Mouse (Mus musculus): ENCODE measurements around the gene Gm49384. TPM values are rescaled to one million over a fixed set of nuclear protein-coding genes. Genes with fewer than 3 reads are reported as not detected.
A peak's percentile ranks its signal among the peaks of the same experiment; 100 is the strongest.

Gm49384 gene
- polyA plus RNA-seq, 1 experiment from 2014 or later = 16.2 TPM

DNA sequence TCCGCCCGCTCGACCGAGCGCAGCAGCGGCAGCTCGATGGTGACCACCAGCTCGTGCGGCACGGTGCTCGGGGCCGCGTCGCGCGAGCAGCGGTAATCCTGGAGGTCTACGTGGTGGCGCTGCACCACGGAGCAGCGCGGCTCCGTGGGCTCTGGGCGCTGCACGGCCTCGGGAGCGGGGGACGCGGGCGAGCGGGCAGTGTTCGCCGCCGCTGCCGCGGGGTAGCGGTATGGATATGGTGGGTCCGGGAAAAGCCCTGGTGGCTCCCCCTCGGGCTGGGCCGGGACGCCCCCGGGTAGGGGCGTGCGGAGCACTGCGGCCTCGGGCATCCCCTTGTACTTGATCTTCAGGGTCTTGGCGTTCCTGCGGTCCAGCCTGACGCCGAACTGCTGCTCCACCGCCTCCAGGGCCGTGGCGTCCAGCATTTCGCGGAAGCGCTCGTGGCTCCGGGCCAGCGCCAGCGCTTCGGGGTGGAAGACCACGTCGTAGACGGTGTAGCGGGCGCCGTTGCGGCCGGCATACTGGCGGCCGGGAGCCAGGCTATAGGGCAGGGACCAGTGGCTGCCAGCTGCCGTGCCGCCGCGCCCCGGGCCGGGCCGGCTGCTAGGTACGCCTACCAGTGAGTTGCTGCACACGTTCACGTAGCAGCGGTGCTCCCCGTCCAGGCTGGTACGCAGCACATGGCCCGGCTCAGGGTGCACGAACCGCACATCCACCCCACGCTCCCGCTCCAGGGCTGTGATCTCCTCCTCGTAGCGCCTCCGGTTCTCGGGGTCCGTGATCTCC, 6.5 kb downstream of the Gm49384 start:
- WGBS = under 1% methylated on average over 92 of the region's 94 CpGs
- Histone ChIP-seq H3K27ac (peak overlapping the region; percentile 94), H3K27me3 (no peaks in the 10 kb centered on the region), H3K4me3 (peak overlapping the region; percentile 86), H3K9ac (peak overlapping the region; percentile 90), H3K4me2 (peak overlapping the region; percentile 95), H3K36me3 (peaks cover 18% of the 10 kb centered on the region; the same call in 1 of the 2 replicates), H3K9me3 (no peaks in the 10 kb centered on the region), H3K4me1 (replicated peaks) (peaks cover 29% of the 10 kb centered on the region)
- ATAC-seq (ENCODE audit: low FRiP score) = peak; percentile 82

DNA sequence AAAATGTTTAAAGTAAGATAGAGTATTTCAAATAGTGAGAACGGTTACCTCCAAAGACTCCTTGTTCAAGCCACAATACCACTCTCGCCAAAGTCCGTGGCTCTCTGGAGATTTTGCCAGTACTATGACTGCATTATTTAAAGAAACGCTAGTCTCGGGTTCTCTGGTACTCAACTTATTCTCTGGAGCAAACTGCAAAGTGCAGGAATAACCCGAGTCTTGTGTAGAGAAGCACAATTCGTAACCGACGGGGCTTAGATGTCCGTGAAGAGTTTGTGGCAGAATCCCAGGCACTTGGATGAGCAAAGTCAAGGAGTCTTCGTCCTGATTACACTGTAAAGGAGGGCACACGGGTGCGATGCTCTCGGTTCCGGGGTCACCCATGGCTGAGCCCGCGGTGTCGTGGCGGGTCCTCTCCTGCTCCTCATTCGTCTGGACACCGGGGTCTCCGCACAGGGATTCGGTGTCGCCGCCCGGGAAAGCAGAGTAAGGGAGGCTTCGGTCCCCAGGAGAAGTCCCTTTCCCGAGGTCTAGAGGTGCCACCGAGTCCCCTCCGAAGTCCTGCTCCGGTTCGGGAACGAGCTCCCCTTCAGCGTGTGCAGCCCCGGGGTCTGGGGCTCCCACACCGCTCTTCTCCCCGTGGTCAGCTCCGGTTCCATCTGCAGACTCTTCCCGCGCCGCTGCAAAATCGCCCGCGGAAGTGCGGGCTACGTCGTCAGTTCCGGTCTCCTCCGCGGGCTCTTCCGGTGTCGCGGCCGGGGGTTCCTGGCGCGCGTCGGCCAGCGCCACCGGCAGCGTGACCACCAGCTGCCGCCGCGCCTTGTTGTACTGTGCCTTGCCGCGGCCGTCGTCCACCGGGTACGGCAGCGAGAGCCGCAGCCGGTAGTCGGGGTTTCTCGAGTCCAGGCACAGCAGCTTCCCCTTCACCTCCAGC, 7.4 kb downstream of the Gm49384 start, which contains the start of gene Gm49383:
Gene Gm49383, minus strand, starts transcription at position 661 of the 934 bp plus-strand sequence.
- under 1% methylated on average over 75 of the region's 75 CpGs for WGBS
- Histone ChIP-seq H3K9me3 (no peaks in the 10 kb centered on the region), H3K36me3 (peaks cover 11% of the 10 kb centered on the region; the same call in 1 of the 2 replicates), H3K4me3 (peak within 1 kb of the TSS; percentile 86), H3K9ac (peak within 1 kb of the TSS; percentile 90), H3K27ac (peak within 1 kb of the TSS; percentile 94), H3K4me2 (peak within 1 kb of the TSS; percentile 95), H3K27me3 (no peaks in the 10 kb centered on the region), H3K4me1 (replicated peaks) (peaks cover 29% of the 10 kb centered on the region)
- peak; percentile 87 for ATAC-seq (ENCODE audit: low FRiP score)

DNA sequence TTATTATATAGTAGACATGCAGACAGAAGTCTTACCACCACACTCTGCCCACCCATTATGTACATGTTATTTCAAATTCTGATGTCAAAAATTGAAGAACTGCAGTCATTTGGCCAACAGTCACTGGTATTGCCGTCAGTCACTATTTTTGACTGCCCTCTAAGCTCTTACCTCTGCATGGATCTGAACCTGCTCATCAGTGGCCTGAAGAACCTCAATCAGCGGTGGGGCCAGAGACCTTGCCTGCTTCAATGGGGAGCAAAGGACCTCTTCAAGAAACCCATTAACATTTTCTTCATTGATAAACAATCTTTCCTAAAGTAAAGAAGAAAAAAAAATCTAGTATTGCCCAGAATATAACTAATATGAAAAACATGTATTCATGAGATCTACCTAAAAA, 11.4 kb downstream of the Gm49384 start:
- peaks cover 17% of the 10 kb centered on the region for H3K4me1 ChIP-seq (replicated peaks)
- 92% methylated on average over 2 of the region's 2 CpGs for WGBS
- no peak overlapping the region for H3K9ac ChIP-seq
- H3K27ac ChIP-seq = no peak overlapping the region
- H3K36me3 ChIP-seq = peaks cover 22% of the 10 kb centered on the region
- H3K27me3 ChIP-seq = no peaks in the 10 kb centered on the region
- no peak overlapping the region for H3K4me2 ChIP-seq
- no peak overlapping the region for H3K4me3 ChIP-seq
- no peaks in the 10 kb centered on the region for H3K9me3 ChIP-seq
- no peak for ATAC-seq (ENCODE audit: low FRiP score)

DNA sequence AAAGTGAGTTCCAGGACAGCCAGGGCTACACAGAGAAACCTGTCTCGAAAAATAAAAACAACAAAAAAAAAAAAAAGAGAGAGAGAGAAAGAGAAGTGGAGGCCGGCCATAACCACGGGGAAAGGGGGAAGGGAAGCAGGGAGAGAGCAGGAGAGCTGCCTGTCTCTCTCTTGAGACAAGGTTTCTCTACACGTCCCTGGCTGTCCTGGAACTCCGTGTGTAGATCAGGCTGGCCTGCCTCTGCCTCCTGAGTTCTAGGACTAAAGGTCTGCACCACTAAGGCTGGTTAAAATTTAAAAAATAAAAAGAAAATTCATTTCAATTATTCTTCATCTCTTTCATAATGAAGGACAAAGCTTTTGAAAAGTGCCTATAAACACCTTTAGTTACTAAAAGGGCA, 12.7 kb downstream of the Gm49384 start:
- ATAC-seq (ENCODE audit: low FRiP score) = no peak
- peaks cover 22% of the 10 kb centered on the region for H3K36me3 ChIP-seq
- peaks cover 25% of the 10 kb centered on the region for H3K4me1 ChIP-seq (replicated peaks)
- H3K27ac ChIP-seq = no peak overlapping the region
- no peaks in the 10 kb centered on the region for H3K27me3 ChIP-seq
- 91% methylated on average over 5 of the region's 5 CpGs for WGBS
- no peaks in the 10 kb centered on the region for H3K9me3 ChIP-seq
- H3K4me2 ChIP-seq = no peak overlapping the region
- H3K9ac ChIP-seq = no peak overlapping the region
- no peak overlapping the region for H3K4me3 ChIP-seq

DNA sequence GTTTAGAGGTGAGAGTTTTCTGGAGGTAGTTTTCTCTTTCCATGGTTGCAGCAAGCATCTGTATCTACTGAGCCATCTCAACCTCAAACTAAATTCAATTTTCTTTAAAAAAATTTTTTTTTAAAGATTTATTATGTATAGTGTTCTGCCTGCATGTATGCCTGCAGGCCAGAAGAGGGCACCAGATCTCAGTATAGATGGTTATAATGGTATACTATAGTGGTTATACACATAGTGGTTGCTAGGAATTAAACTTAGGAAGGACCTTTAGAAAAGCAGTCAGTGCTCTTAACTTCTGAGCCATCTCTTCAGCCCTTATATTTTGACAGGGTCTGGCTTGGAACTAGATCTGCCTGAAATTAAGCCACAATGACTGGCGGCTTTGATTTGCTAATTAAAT, 13.5 kb downstream of the Gm49384 start:
- no peak for ATAC-seq (ENCODE audit: low FRiP score)
- WGBS = 100% methylated on average over 1 of the region's 1 CpGs
- H3K27me3 ChIP-seq = no peaks in the 10 kb centered on the region

DNA sequence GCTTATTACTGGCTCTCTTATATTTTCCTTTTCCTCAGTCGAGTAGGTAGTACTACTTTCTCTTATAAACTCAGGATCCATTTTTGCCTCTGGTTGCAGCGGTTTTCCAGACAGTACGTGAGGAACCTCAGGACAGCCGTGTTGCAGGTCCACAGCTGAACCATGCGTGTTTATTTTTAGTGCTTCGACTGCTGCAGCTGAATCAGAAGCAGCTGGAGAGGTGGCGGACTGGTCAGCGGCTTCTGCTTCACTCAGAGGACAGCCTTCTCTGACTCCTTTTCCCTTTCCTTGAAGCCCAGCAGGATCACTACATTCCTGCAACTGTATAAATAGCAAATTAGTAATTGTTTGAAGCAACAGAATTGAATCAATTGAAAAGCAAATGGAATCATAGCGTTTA, 14.0 kb downstream of the Gm49384 start:
- Histone ChIP-seq H3K9me3 (no peaks in the 10 kb centered on the region), H3K4me2 (no peak overlapping the region), H3K27ac (no peak overlapping the region), H3K36me3 (peaks cover 22% of the 10 kb centered on the region), H3K9ac (no peak overlapping the region), H3K4me3 (no peak overlapping the region), H3K4me1 (replicated peaks) (peaks cover 21% of the 10 kb centered on the region), H3K27me3 (no peaks in the 10 kb centered on the region)
- ATAC-seq (ENCODE audit: low FRiP score) = no peak
- 90% methylated on average over 9 of the region's 9 CpGs for WGBS

More for the DNA sequence above, 13.5 kb downstream of the Gm49384 start:
- Histone ChIP-seq H3K36me3 (peaks cover 22% of the 10 kb centered on the region), H3K9ac (no peak overlapping the region), H3K4me2 (no peak overlapping the region), H3K4me1 (replicated peaks) (peaks cover 19% of the 10 kb centered on the region), H3K27ac (no peak overlapping the region), H3K9me3 (no peaks in the 10 kb centered on the region), H3K4me3 (no peak overlapping the region)

DNA sequence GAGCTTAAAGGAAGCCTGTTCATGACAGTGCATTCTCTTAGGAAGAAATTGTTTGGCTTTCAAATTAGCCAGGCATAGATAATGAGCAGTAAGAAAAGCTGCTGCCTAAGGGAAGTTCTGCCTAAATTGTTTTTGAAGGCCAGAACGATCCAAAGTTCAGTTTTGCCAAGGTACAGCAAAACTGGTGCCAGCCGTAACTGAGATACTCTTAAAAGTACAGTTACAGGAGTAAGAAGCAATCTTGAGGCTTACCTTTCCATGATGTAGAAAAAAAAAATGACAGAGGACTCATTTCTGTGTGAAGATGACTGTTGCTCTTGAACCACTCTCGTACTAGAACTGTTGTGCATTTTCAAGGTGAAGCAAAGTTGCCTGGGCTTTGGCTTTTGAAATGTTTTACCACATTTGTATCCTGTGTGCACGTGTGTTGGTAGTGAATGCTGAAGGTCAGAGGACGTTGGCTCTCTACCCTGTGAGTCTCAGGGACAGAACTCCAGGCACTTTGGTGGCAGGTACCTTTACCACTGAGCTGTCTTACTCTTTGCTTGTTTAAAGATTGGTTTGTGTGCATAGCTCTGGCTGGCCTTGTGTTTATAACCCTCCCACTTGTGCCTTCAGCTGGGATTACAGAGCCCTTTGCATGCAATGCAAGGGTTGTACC, 17.1 kb downstream of the Gm49384 start:
- no peak overlapping the region for H3K4me3 ChIP-seq
- ATAC-seq (ENCODE audit: low FRiP score) = no peak
- peaks cover 30% of the 10 kb centered on the region for H3K4me1 ChIP-seq (replicated peaks)
- H3K9me3 ChIP-seq = no peaks in the 10 kb centered on the region
- no peak overlapping the region for H3K27ac ChIP-seq
- H3K4me2 ChIP-seq = peak overlapping the region; percentile 20; the same call in 1 of the 2 replicates
- 78% methylated on average over 5 of the region's 5 CpGs for WGBS
- H3K36me3 ChIP-seq = peaks cover 22% of the 10 kb centered on the region
- H3K27me3 ChIP-seq = no peaks in the 10 kb centered on the region
- no peak overlapping the region; the same call in 1 of the 2 replicates for H3K9ac ChIP-seq

DNA sequence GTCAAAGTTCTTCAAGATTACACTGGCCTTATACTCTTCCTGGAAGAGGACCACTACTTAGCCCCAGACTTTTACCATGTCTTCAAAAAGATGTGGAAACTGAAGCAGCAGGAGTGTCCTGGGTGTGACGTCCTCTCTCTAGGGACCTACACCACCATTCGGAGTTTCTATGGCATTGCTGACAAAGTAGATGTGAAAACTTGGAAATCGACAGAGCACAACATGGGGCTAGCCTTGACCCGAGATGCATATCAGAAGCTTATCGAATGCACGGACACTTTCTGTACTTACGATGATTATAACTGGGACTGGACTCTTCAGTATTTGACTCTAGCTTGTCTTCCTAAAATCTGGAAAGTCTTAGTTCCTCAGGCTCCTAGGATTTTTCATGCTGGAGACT, 18.7 kb downstream of the Gm49384 start:
- WGBS = 74% methylated on average over 7 of the region's 7 CpGs
- Histone ChIP-seq H3K4me3 (peak overlapping the region; percentile 90), H3K9ac (peak overlapping the region; percentile 96), H3K4me2 (peak overlapping the region; percentile 67), H3K9me3 (no peaks in the 10 kb centered on the region), H3K27me3 (no peaks in the 10 kb centered on the region), H3K4me1 (replicated peaks) (peaks cover 30% of the 10 kb centered on the region), H3K27ac (no peak overlapping the region), H3K36me3 (peaks cover 26% of the 10 kb centered on the region)
- ATAC-seq (ENCODE audit: low FRiP score) = no peak

DNA sequence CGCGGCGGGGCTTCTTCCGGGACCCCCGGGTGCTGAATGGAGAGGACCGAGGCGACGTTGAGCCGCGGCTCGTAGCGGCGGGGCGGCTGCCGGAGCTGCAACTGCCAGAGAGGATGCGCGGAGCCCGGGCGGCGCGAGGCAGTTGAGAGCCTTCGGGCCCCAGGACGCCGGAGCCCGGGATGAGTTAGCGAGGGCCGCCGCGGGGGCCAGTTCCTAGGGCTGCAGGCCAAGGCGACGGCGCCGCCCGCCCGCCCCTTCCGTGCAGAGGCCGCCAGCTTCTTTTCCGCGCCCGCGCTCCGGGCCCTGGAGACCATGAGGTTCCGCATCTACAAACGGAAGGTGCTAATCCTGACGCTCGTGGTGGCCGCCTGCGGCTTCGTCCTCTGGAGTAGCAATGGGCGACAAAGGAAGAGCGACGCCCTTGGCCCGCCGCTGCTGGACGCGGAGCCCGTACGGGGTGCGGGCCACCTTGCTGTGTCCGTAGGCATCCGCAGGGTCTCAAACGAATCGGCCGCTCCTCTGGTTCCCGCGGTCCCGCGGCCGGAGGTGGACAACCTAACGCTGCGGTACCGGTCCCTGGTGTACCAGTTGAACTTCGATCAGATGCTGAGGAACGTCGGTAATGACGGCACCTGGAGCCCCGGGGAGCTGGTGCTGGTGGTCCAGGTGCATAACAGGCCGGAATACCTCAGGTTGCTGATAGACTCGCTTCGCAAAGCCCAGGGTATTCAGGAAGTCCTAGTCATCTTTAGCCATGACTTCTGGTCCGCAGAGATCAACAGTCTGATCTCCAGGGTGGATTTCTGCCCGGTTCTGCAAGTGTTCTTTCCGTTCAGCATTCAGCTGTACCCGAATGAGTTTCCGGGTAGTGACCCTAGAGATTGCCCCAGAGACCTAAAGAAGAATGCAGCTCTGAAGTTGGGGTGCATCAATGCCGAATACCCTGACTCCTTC, 19.4 kb downstream of the Gm49384 start:
- Histone ChIP-seq H3K4me2 (peak overlapping the region; percentile 67), H3K36me3 (peaks cover 20% of the 10 kb centered on the region), H3K4me3 (peak overlapping the region; percentile 90), H3K27ac (peak overlapping the region; percentile 95), H3K27me3 (no peaks in the 10 kb centered on the region), H3K9me3 (no peaks in the 10 kb centered on the region), H3K9ac (peak overlapping the region; percentile 96), H3K4me1 (replicated peaks) (peaks cover 30% of the 10 kb centered on the region)
- ATAC-seq (ENCODE audit: low FRiP score) = peak; percentile 65
- WGBS = 2% methylated on average over 74 of the region's 86 CpGs

DNA sequence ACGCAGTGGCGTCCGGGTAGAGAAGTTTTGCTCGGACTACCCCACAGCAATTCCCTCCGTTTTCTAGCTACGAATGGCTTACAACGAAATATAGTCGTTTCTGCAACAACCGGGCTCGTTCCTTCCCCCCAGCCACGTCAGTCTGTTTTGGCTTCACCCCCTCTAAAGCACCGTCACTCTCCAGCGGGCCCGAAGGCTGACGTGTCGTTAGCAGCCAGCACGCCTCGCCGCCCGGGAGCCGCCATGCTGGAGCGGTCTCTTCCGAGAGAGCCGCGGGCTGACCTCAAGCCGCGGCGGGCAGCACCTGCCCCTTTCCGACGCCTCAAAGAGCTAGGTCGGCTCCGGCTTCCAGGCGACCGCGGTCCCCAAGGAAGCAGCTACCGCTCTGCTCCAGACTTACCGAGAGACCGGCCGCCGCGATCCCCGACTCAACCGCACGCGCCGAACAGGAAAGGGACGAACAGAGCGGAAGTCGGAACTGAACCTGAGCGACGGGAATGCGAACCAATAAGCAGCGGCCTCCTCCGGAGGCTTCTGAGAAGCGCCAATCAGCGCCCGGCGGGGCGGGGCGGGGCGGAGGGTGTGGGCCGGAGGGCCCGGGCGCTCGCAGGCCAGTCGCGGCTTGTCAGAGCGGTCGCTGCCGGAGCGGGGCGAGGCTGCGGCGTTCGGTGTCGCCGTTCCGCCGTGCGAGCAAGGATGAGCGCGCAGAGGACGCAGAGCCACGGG, 20.3 kb downstream of the Gm49384 start, which contains the start of the genes Rpl36al and Mgat2:
Gene Rpl36al, minus strand, starts transcription at position 501 of the 726 bp plus-strand sequence.
Gene Mgat2, plus strand, starts transcription at position 575 of the 726 bp plus-strand sequence.
- peak within 1 kb of the TSS; percentile 96 for H3K9ac ChIP-seq
- under 1% methylated on average over 83 of the region's 84 CpGs for WGBS
- peak; percentile 99 for ATAC-seq (ENCODE audit: low FRiP score)
- H3K9me3 ChIP-seq = no peaks in the 10 kb centered on the region
- no peaks in the 10 kb centered on the region for H3K27me3 ChIP-seq
- H3K27ac ChIP-seq = peak within 1 kb of the TSS; percentile 95
- peak within 1 kb of the TSS; percentile 90 for H3K4me3 ChIP-seq
- peaks cover 30% of the 10 kb centered on the region for H3K4me1 ChIP-seq (replicated peaks)
- peak within 1 kb of the TSS; percentile 90 for H3K4me2 ChIP-seq
- H3K36me3 ChIP-seq = peaks cover 14% of the 10 kb centered on the region
